ENCODE assay signal across 16 mouse cellular contexts in the genomic region with DNA sequence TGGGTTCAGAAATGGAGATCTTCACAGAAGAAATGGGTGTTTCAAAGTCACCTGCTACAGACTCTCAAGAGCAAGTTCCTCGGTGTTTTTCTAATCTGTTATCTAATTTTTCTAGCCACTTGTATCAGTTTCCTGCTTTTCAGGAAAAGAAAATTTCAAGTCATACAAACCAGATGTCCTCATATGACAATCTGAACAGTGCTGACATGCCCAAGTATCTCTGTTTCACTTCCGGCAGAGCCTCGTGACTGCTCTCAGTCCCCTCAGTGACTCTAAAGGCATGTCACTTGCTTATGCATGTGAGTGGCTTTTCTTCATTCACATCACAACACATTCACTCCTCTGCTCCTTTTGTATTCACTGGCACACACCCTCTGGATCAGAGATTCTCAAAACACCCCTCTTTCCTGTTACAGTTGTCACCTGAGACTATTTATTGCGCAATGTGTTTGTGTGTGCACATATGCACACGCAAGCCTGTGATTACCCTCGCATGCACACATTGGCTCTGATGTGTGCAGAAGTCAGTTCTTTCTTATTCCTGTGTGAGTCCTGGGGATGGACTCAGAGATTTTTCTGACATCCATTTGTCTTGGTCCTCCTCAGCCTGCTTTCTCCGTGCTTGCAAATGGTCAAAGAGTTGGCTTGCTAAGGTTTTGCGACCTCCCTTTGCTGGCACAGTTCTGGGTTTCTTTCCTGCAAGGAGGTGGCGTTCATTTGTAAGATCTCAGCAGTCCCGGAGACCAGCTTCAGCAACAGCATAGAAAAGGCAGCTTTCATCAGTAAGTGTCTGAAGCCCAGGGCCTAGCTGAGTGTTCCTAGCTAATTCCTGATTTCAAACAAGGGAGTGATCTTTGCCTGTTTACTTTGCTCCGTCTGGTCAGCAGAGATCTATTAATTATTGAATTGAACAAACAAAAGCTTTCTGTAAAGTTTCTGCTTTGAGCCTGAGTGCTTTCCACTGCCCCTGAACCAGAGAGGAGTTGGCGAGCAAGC.
DNase-seq lines count a peak whose midpoint lies in the region; ATAC-seq lines count a peak whose summit lies in the region.
"Had no signal": no experiment of that assay in that cellular context is flagged by ENCODE, and none has a peak within 500 bp of the region (broad histone marks: within the 10 kb centered on the region; RNA-seq: fewer than 3 reads in every experiment).

No protein-coding gene starts in this region.

- no peak overlapping the region for H3K9ac ChIP-seq in lung, embryonic 15.5 days
- no peak overlapping the region for H3K9ac ChIP-seq in liver, embryonic 16.5 days (ENCODE audit: low read depth, low read length)
- H3K9ac ChIP-seq: embryonic facial prominence, embryonic 12.5 days; heart, embryonic 13.5 days; hindbrain, embryonic 13.5 days had no signal

- no peak for ATAC-seq in lung, embryonic 15.5 days (ENCODE audit: borderline replicate concordance, extremely low read depth, low FRiP score, low TSS enrichment)
- ATAC-seq in activated CD4-positive, CD25-positive, alpha-beta regulatory T cell, adult 4 months: peak; percentile 40
- ATAC-seq in liver, embryonic 16.5 days (ENCODE audit: low read depth): peak; percentile 70

- 0 out of 2 replicates have a peak overlapping the region, but pooled peaks have one; percentile 16 for H3K27ac ChIP-seq in lung, embryonic 15.5 days
- peak overlapping the region; percentile 62 for H3K27ac ChIP-seq in liver, embryonic 16.5 days (ENCODE audit: low read length)
- H3K27ac ChIP-seq: embryonic facial prominence, embryonic 12.5 days; gastrocnemius, adult 2 months; heart, embryonic 13.5 days; hindbrain, embryonic 13.5 days had no signal

- H3K36me3 ChIP-seq in lung, embryonic 15.5 days: no peaks in the 10 kb centered on the region
- no peaks in the 10 kb centered on the region for H3K36me3 ChIP-seq in liver, embryonic 16.5 days (ENCODE audit: control insufficient read depth, insufficient read depth)
- H3K36me3 ChIP-seq: embryonic facial prominence, embryonic 12.5 days; heart, embryonic 13.5 days; hindbrain, embryonic 13.5 days had no signal

- H3K9me3 ChIP-seq in lung, embryonic 15.5 days: no peaks in the 10 kb centered on the region
- H3K9me3 ChIP-seq in liver, embryonic 16.5 days (replicated peaks; ENCODE audit: control insufficient read depth, low read length): no peaks in the 10 kb centered on the region
- H3K9me3 ChIP-seq: embryonic facial prominence, embryonic 12.5 days; heart, embryonic 13.5 days; hindbrain, embryonic 13.5 days; megakaryocyte, embryonic 14.5 days had no signal

- DNase-seq in lung, postnatal 4 days: no peak
- DNase-seq in yolk sac, embryonic 10.5 days (ENCODE audit: low spot score): peak; percentile 56
- no peak for DNase-seq in kidney, postnatal 36 days
- no peak for DNase-seq in kidney, adult 11 months
- DNase-seq: cerebellum, adult 9-10 months; gastrocnemius, adult 2 months; right cerebral cortex, postnatal 4 days; thymus, adult 18-20 months had no signal

- H3K27me3 ChIP-seq in lung, embryonic 15.5 days: no peaks in the 10 kb centered on the region
- H3K27me3 ChIP-seq in liver, embryonic 16.5 days (ENCODE audit: control insufficient read depth, insufficient read depth, low read depth, low read length): no peaks in the 10 kb centered on the region
- H3K27me3 ChIP-seq: embryonic facial prominence, embryonic 12.5 days; heart, embryonic 13.5 days; hindbrain, embryonic 13.5 days had no signal

- H3K4me3 ChIP-seq in lung, embryonic 15.5 days: no peak overlapping the region
- H3K4me3 ChIP-seq in liver, embryonic 16.5 days (ENCODE audit: low read depth, low read length): no peak overlapping the region
- H3K4me3 ChIP-seq: embryonic facial prominence, embryonic 12.5 days; gastrocnemius, adult 2 months; heart, embryonic 13.5 days; hindbrain, embryonic 13.5 days; megakaryocyte, embryonic 14.5 days; myocyte had no signal

- H3K4me1 ChIP-seq in lung, embryonic 15.5 days: peaks cover 14% of the 10 kb centered on the region
- H3K4me1 ChIP-seq in liver, embryonic 16.5 days (ENCODE audit: control insufficient read depth, low read depth, low read length): no peaks in the 10 kb centered on the region; the same call in none of the 2 replicates
- H3K4me1 ChIP-seq: hindbrain, embryonic 13.5 days had no signal

- 52% methylated on average over 12 of the region's 12 CpGs for WGBS in lung, embryonic 15.5 days
- WGBS in liver, embryonic 16.5 days (ENCODE audit: insufficient replicate concordance): 45% methylated on average over 12 of the region's 12 CpGs

- H3K4me2 ChIP-seq in lung, embryonic 15.5 days: no peak overlapping the region
- no peak overlapping the region for H3K4me2 ChIP-seq in liver, embryonic 16.5 days (ENCODE audit: low read depth, low read length)
- H3K4me2 ChIP-seq: embryonic facial prominence, embryonic 12.5 days; heart, embryonic 13.5 days; hindbrain, embryonic 13.5 days had no signal
